Mouse (Mus musculus) C2C12 (cell line): ENCODE results near the gene Exoc8.

Experiments
- CEBPB ChIP-seq: IDR thresholded peaks from one replicate; pipeline ENCODE4 v1.6.1; 2011; ENCODE audit warnings: low read depth, mild to moderate bottlenecking, control low read depth, moderate library complexity
- CTCF ChIP-seq: IDR thresholded peaks from one replicate; pipeline ENCODE4 v1.5.1; 2011; ENCODE audit not compliant: control insufficient read depth, insufficient read depth, insufficient read length
- FOSL1 ChIP-seq: IDR thresholded peaks from one replicate; pipeline ENCODE4 v1.8.0; 2011; ENCODE audit warnings: mild to moderate bottlenecking, low read length; ENCODE audit not compliant: poor library complexity, insufficient read depth, severe bottlenecking
- MAX ChIP-seq: IDR thresholded peaks from one replicate; pipeline ENCODE4 v1.6.1; 2011; ENCODE audit warnings: mild to moderate bottlenecking, control low read depth
- MYOD1 ChIP-seq: IDR thresholded peaks from one replicate; pipeline ENCODE4 v1.6.1; 2011; ENCODE audit warnings: low read depth; ENCODE audit not compliant: control insufficient read depth, insufficient read length
- MYOG ChIP-seq: IDR thresholded peaks from one replicate; pipeline ENCODE4 v1.6.1; 2011; ENCODE audit not compliant: control insufficient read depth, insufficient read length; ENCODE audit errors: extremely low read depth
- USF1 ChIP-seq: IDR thresholded peaks from one replicate; pipeline ENCODE4 v1.6.1; 2011; ENCODE audit warnings: low read depth, mild to moderate bottlenecking, control low read depth, moderate library complexity

GRCm38 (mm10) chr8:124903198-124903597, 5.7 kb upstream of the Exoc8 start:
- TF ChIP-seq CTCF (no peak), MYOG (no peak), MAX (no peak), MYOD1 (no peak), USF1 (no peak), CEBPB (no peak), FOSL1 (no peak)
